Mouse (Mus musculus): ENCODE measurements around the gene Clk4. TPM values are rescaled to one million over a fixed set of nuclear protein-coding genes. Genes with fewer than 3 reads are reported as not detected.

Gene Clk4
- polyA plus RNA-seq, 1 experiment from 2014 or later, result 147 TPM

GRCm38 (mm10) chr11:51293956-51294530 lies 32.5 kb downstream of the Clk4 start:
- DNase-seq (ENCODE audit: low spot score) (no peak), ATAC-seq (ENCODE audit: insufficient number of reproducible peaks, low FRiP score, low TSS enrichment, low read depth) (no peak)
- 58% methylated on average over 2 of the region's 2 CpGs for WGBS

GRCm38 (mm10) chr11:51295742-51296141 lies 34.2 kb downstream of the Clk4 start:
- Histone ChIP-seq H3K9ac (ENCODE audit: low read length) (no peak overlapping the region), H3K4me2 (ENCODE audit: low read depth, severe bottlenecking) (no peak overlapping the region), H3K27me3 (ENCODE audit: control insufficient read depth, insufficient read depth, low read length) (no peaks in the 10 kb centered on the region), H3K4me3 (ENCODE audit: low read depth, low read length) (no peak overlapping the region), H3K9me3 (ENCODE audit: control insufficient read depth, low read length) (no peaks in the 10 kb centered on the region), H3K36me3 (ENCODE audit: control insufficient read depth, insufficient read depth, low read length) (no peaks in the 10 kb centered on the region), H3K27ac (replicated peaks; ENCODE audit: low read depth, low read length) (no peak overlapping the region), H3K4me1 (ENCODE audit: control insufficient read depth, insufficient read depth, low read length) (peaks cover under 1% of the 10 kb centered on the region; the same call in 1 of the 2 replicates)
- no peak for DNase-seq (ENCODE audit: low spot score)
- 88% methylated on average over 3 of the region's 3 CpGs for WGBS
- no peak for ATAC-seq (ENCODE audit: insufficient number of reproducible peaks, low FRiP score, low TSS enrichment, low read depth)

More at GRCm38 (mm10) chr11:51293956-51294530, 32.5 kb downstream of the Clk4 start:
- Histone ChIP-seq H3K27me3 (ENCODE audit: control insufficient read depth, insufficient read depth, low read length) (no peaks in the 10 kb centered on the region), H3K27ac (replicated peaks; ENCODE audit: low read depth, low read length) (no peak overlapping the region), H3K4me1 (ENCODE audit: control insufficient read depth, insufficient read depth, low read length) (peaks cover 6% of the 10 kb centered on the region; the same call in 1 of the 2 replicates), H3K9ac (ENCODE audit: low read length) (no peak overlapping the region), H3K36me3 (ENCODE audit: control insufficient read depth, insufficient read depth, low read length) (no peaks in the 10 kb centered on the region), H3K9me3 (ENCODE audit: control insufficient read depth, low read length) (no peaks in the 10 kb centered on the region), H3K4me3 (ENCODE audit: low read depth, low read length) (no peak overlapping the region), H3K4me2 (ENCODE audit: low read depth, severe bottlenecking) (no peak overlapping the region)

GRCm38 (mm10) chr11:51298691-51299090 lies 37.2 kb downstream of the Clk4 start:
- no peaks in the 10 kb centered on the region for H3K4me1 ChIP-seq (ENCODE audit: control insufficient read depth, insufficient read depth, low read length)
- no peaks in the 10 kb centered on the region for H3K9me3 ChIP-seq (ENCODE audit: control insufficient read depth, low read length)
- H3K4me3 ChIP-seq (ENCODE audit: low read depth, low read length), result no peak overlapping the region
- no peaks in the 10 kb centered on the region for H3K27me3 ChIP-seq (ENCODE audit: control insufficient read depth, insufficient read depth, low read length)
- no peak for DNase-seq (ENCODE audit: low spot score)
- WGBS, result 87% methylated on average over 4 of the region's 4 CpGs
- ATAC-seq (ENCODE audit: insufficient number of reproducible peaks, low FRiP score, low TSS enrichment, low read depth), result no peak
- no peak overlapping the region for H3K27ac ChIP-seq (replicated peaks; ENCODE audit: low read depth, low read length)
- no peak overlapping the region for H3K9ac ChIP-seq (ENCODE audit: low read length)
- no peaks in the 10 kb centered on the region for H3K36me3 ChIP-seq (ENCODE audit: control insufficient read depth, insufficient read depth, low read length)
- H3K4me2 ChIP-seq (ENCODE audit: low read depth, severe bottlenecking), result no peak overlapping the region

GRCm38 (mm10) chr11:51302396-51302795 lies 40.9 kb downstream of the Clk4 start:
- Histone ChIP-seq H3K9ac (ENCODE audit: low read length) (no peak overlapping the region), H3K4me2 (ENCODE audit: low read depth, severe bottlenecking) (no peak overlapping the region), H3K9me3 (ENCODE audit: control insufficient read depth, low read length) (no peaks in the 10 kb centered on the region), H3K4me1 (ENCODE audit: control insufficient read depth, insufficient read depth, low read length) (no peaks in the 10 kb centered on the region), H3K27ac (replicated peaks; ENCODE audit: low read depth, low read length) (no peak overlapping the region), H3K36me3 (ENCODE audit: control insufficient read depth, insufficient read depth, low read length) (no peaks in the 10 kb centered on the region), H3K4me3 (ENCODE audit: low read depth, low read length) (no peak overlapping the region), H3K27me3 (ENCODE audit: control insufficient read depth, insufficient read depth, low read length) (no peaks in the 10 kb centered on the region)
- WGBS, result 60% methylated on average over 5 of the region's 5 CpGs
- no peak for DNase-seq (ENCODE audit: low spot score)
- ATAC-seq (ENCODE audit: insufficient number of reproducible peaks, low FRiP score, low TSS enrichment, low read depth), result no peak

- Histone ChIP-seq H3K4me1 (ENCODE audit: control insufficient read depth, insufficient read depth, low read length) (no peaks in the 10 kb centered on the region), H3K9ac (ENCODE audit: low read length) (no peak overlapping the region), H3K4me2 (ENCODE audit: low read depth, severe bottlenecking) (no peak overlapping the region), H3K27ac (replicated peaks; ENCODE audit: low read depth, low read length) (no peak overlapping the region), H3K36me3 (ENCODE audit: control insufficient read depth, insufficient read depth, low read length) (no peaks in the 10 kb centered on the region), H3K4me3 (ENCODE audit: low read depth, low read length) (no peak overlapping the region), H3K27me3 (ENCODE audit: control insufficient read depth, insufficient read depth, low read length) (no peaks in the 10 kb centered on the region), H3K9me3 (ENCODE audit: control insufficient read depth, low read length) (no peaks in the 10 kb centered on the region)
- DNase-seq (ENCODE audit: low spot score), result peak; percentile 36
- WGBS, result 42% methylated on average over 12 of the region's 12 CpGs
- no peak for ATAC-seq (ENCODE audit: insufficient number of reproducible peaks, low FRiP score, low TSS enrichment, low read depth)
Observed at GRCm38 (mm10) chr11:51303981-51304553, 42.5 kb downstream of the Clk4 start.

- Histone ChIP-seq H3K27me3 (ENCODE audit: control insufficient read depth, insufficient read depth, low read length) (no peaks in the 10 kb centered on the region), H3K4me1 (ENCODE audit: control insufficient read depth, insufficient read depth, low read length) (0 out of 2 replicates have a peak, but pooled peaks cover 4% of the 10 kb centered on the region), H3K27ac (replicated peaks; ENCODE audit: low read depth, low read length) (no peak overlapping the region), H3K36me3 (ENCODE audit: control insufficient read depth, insufficient read depth, low read length) (no peaks in the 10 kb centered on the region), H3K4me2 (ENCODE audit: low read depth, severe bottlenecking) (no peak overlapping the region), H3K9me3 (ENCODE audit: control insufficient read depth, low read length) (no peaks in the 10 kb centered on the region), H3K4me3 (ENCODE audit: low read depth, low read length) (no peak overlapping the region), H3K9ac (ENCODE audit: low read length) (no peak overlapping the region)
- ATAC-seq (ENCODE audit: insufficient number of reproducible peaks, low FRiP score, low TSS enrichment, low read depth), result no peak
- WGBS, result 68% methylated on average over 5 of the region's 5 CpGs
- no peak for DNase-seq (ENCODE audit: low spot score)
Observed at GRCm38 (mm10) chr11:51308306-51308705, 46.8 kb downstream of the Clk4 start.

GRCm38 (mm10) chr11:51311846-51312245 lies 50.3 kb downstream of the Clk4 start:
- no peak for DNase-seq (ENCODE audit: low spot score)
- WGBS, result 54% methylated on average over 8 of the region's 8 CpGs
- Histone ChIP-seq H3K9me3 (ENCODE audit: control insufficient read depth, low read length) (no peaks in the 10 kb centered on the region), H3K27ac (replicated peaks; ENCODE audit: low read depth, low read length) (no peak overlapping the region), H3K36me3 (ENCODE audit: control insufficient read depth, insufficient read depth, low read length) (no peaks in the 10 kb centered on the region), H3K4me3 (ENCODE audit: low read depth, low read length) (no peak overlapping the region), H3K27me3 (ENCODE audit: control insufficient read depth, insufficient read depth, low read length) (no peaks in the 10 kb centered on the region), H3K4me2 (ENCODE audit: low read depth, severe bottlenecking) (no peak overlapping the region), H3K4me1 (ENCODE audit: control insufficient read depth, insufficient read depth, low read length) (0 out of 2 replicates have a peak, but pooled peaks cover 7% of the 10 kb centered on the region), H3K9ac (ENCODE audit: low read length) (no peak overlapping the region)
- ATAC-seq (ENCODE audit: insufficient number of reproducible peaks, low FRiP score, low TSS enrichment, low read depth), result no peak

GRCm38 (mm10) chr11:51315991-51316810 lies 54.7 kb downstream of the Clk4 start:
- Histone ChIP-seq H3K4me1 (ENCODE audit: control insufficient read depth, insufficient read depth, low read length) (0 out of 2 replicates have a peak, but pooled peaks cover 7% of the 10 kb centered on the region), H3K4me3 (ENCODE audit: low read depth, low read length) (no peak overlapping the region), H3K4me2 (ENCODE audit: low read depth, severe bottlenecking) (no peak overlapping the region), H3K27me3 (ENCODE audit: control insufficient read depth, insufficient read depth, low read length) (no peaks in the 10 kb centered on the region), H3K9me3 (ENCODE audit: control insufficient read depth, low read length) (no peaks in the 10 kb centered on the region), H3K9ac (ENCODE audit: low read length) (no peak overlapping the region), H3K27ac (replicated peaks; ENCODE audit: low read depth, low read length) (no peak overlapping the region), H3K36me3 (ENCODE audit: control insufficient read depth, insufficient read depth, low read length) (no peaks in the 10 kb centered on the region)
- DNase-seq (ENCODE audit: low spot score) (no peak), ATAC-seq (ENCODE audit: insufficient number of reproducible peaks, low FRiP score, low TSS enrichment, low read depth) (no peak)
- 84% methylated on average over 7 of the region's 7 CpGs for WGBS
